Mouse (Mus musculus) ES-E14 (cell line): ENCODE data around the gene Apol8. TPM values are rescaled to one million over a fixed set of nuclear protein-coding genes. Genes with fewer than 3 reads are reported as not detected.

Experiments used
- DNase-seq: peaks from one replicate; pipeline ENCODE4 v3.0.0-alpha.2; 2013; ENCODE audit warnings: low read depth, low spot score
- H3K27ac ChIP-seq: 2 replicates; pipeline ENCODE4 v1.5.1; 2012; ENCODE audit warnings: low read depth, mild to moderate bottlenecking, low read length, moderate library complexity, mixed read lengths; ENCODE audit not compliant: poor library complexity, insufficient read depth, severe bottlenecking
- H3K36me3 ChIP-seq: 2 replicates; pipeline ENCODE4 v1.6.1; 2012; ENCODE audit warnings: mild to moderate bottlenecking, low read length, moderate library complexity, mixed read lengths; ENCODE audit not compliant: control insufficient read depth, poor library complexity, insufficient read depth, severe bottlenecking
- H3K4me1 ChIP-seq, 2 experiments: fragments of 150-350 bp in 1 of 2; sonication (generic) in 1 of 2; 2 replicates each; pipeline ENCODE4 v1.6.1; 2012; ENCODE audit warnings: low read length in 2 of 2, mild to moderate bottlenecking in 1 of 2, mixed read lengths in 1 of 2; ENCODE audit not compliant: control insufficient read depth in 2 of 2, insufficient read depth in 2 of 2, poor library complexity in 1 of 2
- H3K4me3 ChIP-seq, 2 experiments: fragments of 150-350 bp in 1 of 2; sonication (generic) in 1 of 2; 2 replicates each; pipeline ENCODE4 v1.5.1; 2012; ENCODE audit warnings: low read length in 2 of 2, low read depth in 1 of 2, mild to moderate bottlenecking in 1 of 2, mixed read lengths in 1 of 2; ENCODE audit not compliant: insufficient read depth in 1 of 2, poor library complexity in 1 of 2, severe bottlenecking in 1 of 2
- H3K9ac ChIP-seq: 2 replicates; pipeline ENCODE4 v1.6.1; 2012; ENCODE audit warnings: low read depth, mild to moderate bottlenecking, low read length, mixed read lengths; ENCODE audit not compliant: poor library complexity, insufficient read depth, severe bottlenecking
- H3K9me3 ChIP-seq: fragments of 150-350 bp; sonication (generic); 2 replicates; pipeline ENCODE4 v1.6.1; 2012; ENCODE audit warnings: low read depth, mild to moderate bottlenecking, low read length; ENCODE audit not compliant: control insufficient read depth, insufficient read depth
- CHD2 ChIP-seq: IDR thresholded peaks from 2 replicates; pipeline ENCODE4 v1.6.1; 2014; ENCODE audit warnings: mild to moderate bottlenecking, low read depth, low read length, inconsistent platforms
- HCFC1 ChIP-seq: IDR thresholded peaks from 2 replicates; pipeline ENCODE4 v1.6.1; 2012; ENCODE audit warnings: low read length, inconsistent platforms, borderline replicate concordance; ENCODE audit not compliant: insufficient read depth
- MAFK ChIP-seq: IDR thresholded peaks from 2 replicates; pipeline ENCODE4 v1.6.1; 2014; ENCODE audit warnings: mild to moderate bottlenecking, low read depth, low read length, inconsistent platforms; ENCODE audit not compliant: insufficient read depth
- ZC3H11A ChIP-seq: IDR thresholded peaks from 2 replicates; pipeline ENCODE4 v1.6.1; 2012; ENCODE audit warnings: low read depth, mild to moderate bottlenecking, inconsistent platforms, low read length, borderline replicate concordance
- ZNF384 ChIP-seq: IDR thresholded peaks from 2 replicates; pipeline ENCODE4 v1.6.1; 2012; ENCODE audit warnings: low read depth, low read length, inconsistent platforms
- in situ Hi-C, 2 experiments: fragments of 600-800 bp; cut with MboI; formaldehyde crosslinking; loops; one replicate each; pipeline ENCODE4 v1.15.1; 2025; ENCODE audit warnings: low sequenced_read_pairs in 2 of 2, inconsistent platforms in 1 of 2; ENCODE audit not compliant: unreplicated experiment in 2 of 2
- total RNA-seq: library from RNA; depleted of rRNA; stranded (reverse); fragments of 300-350 nt; gene quantifications from 2 replicates; pipeline ENCODE4 v1.2.3, GENCODE M21; 2012

Gene Apol8
- total RNA-seq, 1 experiment = 1.8 TPM

DNA sequence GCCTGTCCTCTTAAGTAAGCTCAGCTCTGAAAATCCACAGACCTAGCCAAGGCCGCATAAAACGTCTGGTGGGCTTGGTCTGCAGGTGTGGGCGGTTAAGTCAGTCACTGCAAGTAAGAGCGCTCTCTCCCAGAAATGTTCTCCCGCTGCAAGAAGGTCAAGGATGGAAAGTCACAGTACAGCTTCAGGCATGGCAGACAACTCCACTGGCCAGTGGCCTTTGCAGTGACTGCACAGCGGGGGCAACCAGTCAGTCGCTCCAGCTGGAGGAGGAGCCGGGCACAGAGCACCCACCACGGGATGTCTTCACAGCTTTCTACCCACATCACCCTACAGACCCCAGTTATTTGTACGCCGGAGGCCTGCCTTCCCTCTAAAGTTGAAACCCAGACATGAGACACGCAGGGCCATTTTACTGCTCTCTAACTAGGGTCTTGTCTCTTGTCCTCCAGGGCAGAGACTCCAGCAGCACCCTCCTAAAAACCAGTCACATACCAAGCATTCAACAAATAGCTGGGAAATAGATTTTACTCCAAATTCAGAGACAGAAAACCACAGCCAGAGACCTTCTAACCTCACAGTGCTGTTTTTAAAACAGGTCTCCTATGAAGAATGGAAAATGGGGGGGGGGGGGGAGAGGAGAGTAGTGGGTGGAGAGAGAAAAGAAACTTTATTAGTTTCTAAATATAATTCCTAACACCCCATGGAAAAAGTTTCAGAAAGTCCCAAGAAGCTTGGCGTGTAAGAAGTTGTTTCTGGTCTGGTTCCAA lies 37.5 kb upstream of the Apol8 start:
- in situ Hi-C loops = no loop called here
- Histone ChIP-seq H3K27ac (no peak overlapping the region), H3K36me3 (peaks cover 72% of the 10 kb centered on the region), H3K9ac (no peak overlapping the region), H3K9me3 (no peaks in the 10 kb centered on the region), H3K4me3 (no peak overlapping the region), H3K4me1 (peaks cover 4 to 37% of the 10 kb centered on the region in 2 experiments; a peak in 3 of 4 replicates)
- TF ChIP-seq ZNF384 (no peak), ZC3H11A (no peak), MAFK (no peak), HCFC1 (no peak), CHD2 (no peak)
- DNase-seq = no peak

DNA sequence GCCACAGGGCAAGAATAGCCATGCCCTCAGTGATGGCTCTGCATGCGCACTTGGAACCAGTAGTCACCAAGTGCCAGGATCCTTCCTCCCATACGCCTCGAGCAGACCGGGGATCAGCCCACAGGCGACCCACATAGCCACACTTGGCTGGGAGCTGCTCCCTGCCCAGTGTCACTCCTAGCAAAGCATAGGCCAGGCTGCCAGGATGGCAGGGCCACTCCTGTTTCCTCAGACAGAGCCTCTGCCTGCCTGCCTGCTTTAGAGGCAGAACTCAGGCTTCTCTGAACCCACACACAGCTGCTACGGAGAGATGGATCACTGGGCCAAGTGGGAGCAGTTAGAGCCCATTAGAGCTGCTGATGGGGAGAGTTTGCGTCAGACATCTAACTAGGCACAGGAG lies 36.8 kb upstream of the Apol8 start:
- no peak for TF ChIP-seq CHD2
- TF ChIP-seq HCFC1 = no peak
- Histone ChIP-seq H3K27ac (no peak overlapping the region), H3K36me3 (peaks cover 79% of the 10 kb centered on the region), H3K9ac (no peak overlapping the region), H3K4me1 (peaks cover 0 to 31% of the 10 kb centered on the region in 2 experiments; a peak in 1 of 4 replicates), H3K4me3 (no peak overlapping the region), H3K9me3 (no peaks in the 10 kb centered on the region)
- in situ Hi-C loops = no loop called here
- DNase-seq = no peak

DNA sequence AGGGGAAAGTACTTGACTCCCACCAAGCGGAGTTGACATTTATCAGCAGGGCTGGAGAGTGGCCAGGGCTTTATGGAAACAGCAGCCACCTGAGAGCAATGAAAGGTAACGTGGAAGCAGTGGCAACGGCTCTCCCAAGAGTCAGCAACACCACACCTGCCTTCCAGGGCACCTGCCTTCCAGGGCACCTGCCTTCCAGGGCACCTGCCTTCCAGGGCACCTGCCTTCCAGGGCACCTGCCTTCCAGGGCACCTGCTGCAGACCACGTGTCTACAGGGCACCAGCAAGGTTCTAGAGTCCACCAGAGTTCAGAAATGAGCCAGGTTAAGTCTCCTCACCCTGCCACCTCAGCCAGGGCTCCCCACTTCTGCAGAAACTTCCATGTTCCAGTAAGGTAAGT lies 36.3 kb upstream of the Apol8 start:
- Histone ChIP-seq H3K9me3 (no peaks in the 10 kb centered on the region), H3K4me1 (peaks cover 0 to 27% of the 10 kb centered on the region in 2 experiments; a peak in 1 of 4 replicates), H3K9ac (no peak overlapping the region), H3K4me3 (no peak overlapping the region), H3K36me3 (peaks cover 83% of the 10 kb centered on the region), H3K27ac (no peak overlapping the region)
- TF ChIP-seq HCFC1 (no peak), ZC3H11A (no peak), CHD2 (no peak), ZNF384 (no peak), MAFK (no peak)
- DNase-seq = no peak
- in situ Hi-C loops = no loop called here

DNA sequence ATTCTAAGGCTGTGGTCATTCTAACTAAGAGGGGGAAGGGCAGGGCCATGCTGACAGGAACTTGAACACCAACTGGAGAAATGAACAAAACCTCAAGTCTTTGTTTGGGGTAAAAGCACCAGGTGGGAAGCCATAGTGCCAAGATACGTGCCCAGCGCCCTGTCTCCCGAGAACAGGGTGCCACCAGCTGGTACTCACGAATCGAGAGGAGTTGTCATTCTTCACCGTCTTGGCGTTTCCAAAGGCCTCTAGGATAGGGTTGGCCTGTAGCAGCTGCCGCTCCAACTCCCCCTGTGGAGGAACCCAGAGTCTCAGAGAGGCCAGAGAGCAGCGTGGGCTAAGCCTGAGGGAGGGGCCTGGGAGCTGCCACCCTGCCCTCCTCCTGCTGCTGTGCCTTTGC lies 35.3 kb upstream of the Apol8 start:
- H3K4me3 ChIP-seq = no peak overlapping the region
- H3K9me3 ChIP-seq = no peaks in the 10 kb centered on the region
- peaks cover 81% of the 10 kb centered on the region for H3K36me3 ChIP-seq
- no peak for DNase-seq
- no peak overlapping the region for H3K9ac ChIP-seq
- H3K4me1 ChIP-seq = peaks cover 0 to 20% of the 10 kb centered on the region in 2 experiments; a peak in 1 of 4 replicates
- no peak for TF ChIP-seq ZNF384
- TF ChIP-seq HCFC1 = no peak
- TF ChIP-seq MAFK = no peak
- no peak overlapping the region for H3K27ac ChIP-seq
- in situ Hi-C loops = no loop called here
